Mouse (Mus musculus) heart, adult 18-20 months (tissue): ENCODE data around the gene Elf5. TPM values are rescaled to one million over a fixed set of nuclear protein-coding genes. Genes with fewer than 3 reads are reported as not detected.

Experiments
- DNase-seq, 2 experiments: peaks; one replicate each; pipeline ENCODE4 v3.0.0; 2021 to 2022; ENCODE audit warnings: mixed read lengths in 1 of 2
- total RNA-seq, 2 experiments: library from RNA; stranded (reverse); gene quantifications; 2 replicates each; pipeline ENCODE4 v1.2.3; 2021

Elf5 gene
- total RNA-seq, 2 experiments from 2014 or later = not detected

DNA sequence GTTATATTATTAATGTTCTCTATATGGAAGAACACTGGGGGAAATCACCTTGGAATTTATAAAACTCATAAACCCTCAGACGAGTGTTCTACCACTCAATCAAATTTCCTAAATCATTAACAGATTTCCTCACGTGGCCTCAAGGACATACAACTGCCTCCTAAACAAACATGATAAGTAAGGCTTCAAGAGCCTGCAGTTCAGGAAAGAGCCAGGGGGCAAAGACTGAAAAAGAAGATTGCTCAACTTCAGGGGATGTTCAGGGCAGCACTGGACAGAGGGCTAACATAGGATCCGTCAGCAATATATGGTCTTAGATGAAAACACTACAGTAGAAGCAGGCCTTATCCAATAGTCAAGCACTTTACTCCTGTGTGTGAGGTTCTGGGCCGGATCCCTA lies 66.0 kb downstream of the Elf5 start:
- no peak for DNase-seq

GRCm38 (mm10) chr2:103478326-103478725 lies 66.8 kb downstream of the Elf5 start:
- DNase-seq = no peak

- peak; percentile 43 to 54 for DNase-seq
Observed at GRCm38 (mm10) chr2:103480240-103480639, 68.8 kb downstream of the Elf5 start.

GRCm38 (mm10) chr2:103480871-103481270 lies 69.4 kb downstream of the Elf5 start:
- DNase-seq = no peak

DNA sequence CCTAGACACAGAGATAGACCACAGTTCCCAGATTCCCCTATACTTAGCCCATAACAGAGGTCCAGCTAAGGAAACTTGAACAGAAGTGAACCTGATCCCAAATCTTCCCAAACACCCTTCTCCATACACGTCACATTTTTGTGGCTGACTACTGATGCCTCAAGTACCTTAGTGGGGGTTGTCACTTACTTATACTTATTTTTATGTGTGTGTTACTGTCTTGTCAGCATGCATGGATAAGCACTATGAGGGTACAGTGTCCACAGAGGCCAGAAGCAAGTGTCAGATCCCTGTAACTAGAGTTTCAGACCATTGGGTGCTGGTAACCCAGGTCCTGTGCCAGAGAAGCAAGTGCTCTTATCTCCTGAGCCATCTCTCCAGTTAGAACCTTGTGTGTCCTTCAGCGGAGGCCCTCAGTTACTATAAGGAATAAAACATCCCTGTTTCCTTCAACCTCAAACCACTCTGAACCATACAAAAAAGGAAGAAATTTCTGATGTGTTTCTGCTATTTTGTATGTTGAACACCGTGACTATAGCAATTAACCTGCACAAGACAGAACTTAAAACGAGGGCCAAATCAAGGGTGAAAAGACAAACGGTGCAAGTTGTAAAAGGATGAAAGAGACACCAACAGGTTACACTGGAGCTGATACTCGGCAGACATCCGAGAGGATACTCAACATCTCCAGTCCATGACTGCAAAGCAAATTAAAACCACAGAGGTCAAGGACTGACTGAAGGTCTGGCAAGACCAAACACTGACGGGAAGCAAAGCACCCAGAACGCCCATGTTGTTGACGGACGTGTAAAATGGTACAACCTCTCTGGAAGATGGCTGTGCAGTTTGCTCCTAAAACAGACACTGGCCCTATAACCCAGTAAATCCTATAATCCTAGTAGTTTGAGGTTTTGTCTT lies 70.1 kb downstream of the Elf5 start:
- DNase-seq = no peak

- DNase-seq = no peak
Observed at GRCm38 (mm10) chr2:103483289-103483985, 71.9 kb downstream of the Elf5 start.

GRCm38 (mm10) chr2:103483986-103484520 lies 72.6 kb downstream of the Elf5 start:
- peak in 1 of 2 experiments; percentile 30 for DNase-seq

GRCm38 (mm10) chr2:103484617-103485401 lies 73.3 kb downstream of the Elf5 start, which contains the start of gene Cat:
Cat (minus strand) TSS chr2:103485160.
- peak; percentile 98 to 99 for DNase-seq

- no peak for DNase-seq
Observed at GRCm38 (mm10) chr2:103492526-103492925, 81.0 kb downstream of the Elf5 start.

DNA sequence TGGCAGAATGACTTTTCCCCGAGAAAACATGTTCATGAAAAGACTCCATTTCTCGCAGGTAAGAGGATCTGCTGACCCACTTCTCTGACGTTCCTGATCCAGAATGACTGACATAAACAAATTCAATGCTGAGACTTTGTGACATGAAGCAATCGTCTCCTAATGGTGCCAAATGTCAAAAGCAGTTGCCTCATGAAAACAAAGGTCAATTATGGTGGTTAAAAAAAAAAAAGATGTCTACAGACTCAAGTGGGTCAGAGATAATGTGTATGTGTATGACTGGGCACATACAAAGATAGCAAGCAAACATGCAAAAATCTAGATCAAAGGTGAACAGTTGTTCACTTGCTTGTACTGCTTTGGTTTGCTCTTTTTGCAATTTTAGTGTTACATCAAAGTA lies 82.3 kb downstream of the Elf5 start:
- no peak for DNase-seq

GRCm38 (mm10) chr2:103495633-103496418 lies 84.3 kb downstream of the Elf5 start:
- DNase-seq = no peak

Other genes starting within 250 kb of the Elf5 start
- gene Ehf, start 108.4 kb upstream of the Elf5 start, total RNA-seq = 1 to 10 TPM in 1 of 2 experiments, not detected in 1; 1.3 TPM
- gene Cat, start 73.5 kb downstream of the Elf5 start, total RNA-seq = 100 to 1,000 TPM; 220 to 288 TPM
- 10 to 100 TPM; 22.1 to 26.7 TPM for gene Abtb2, start 154.6 kb downstream of the Elf5 start, total RNA-seq